Mouse (Mus musculus): ENCODE measurements around the gene Rell1.

Gene Rell1

GRCm38 (mm10) chr5:63953401-63954032, 15.2 kb downstream of the Rell1 start:
- DNase-seq (ENCODE audit: low read depth, low spot score), result no peak

- DNase-seq (ENCODE audit: low read depth, low spot score), result no peak
These were observed 16.7 kb downstream of the Rell1 start for GRCm38 (mm10) chr5:63952039-63952438.

GRCm38 (mm10) chr5:63951421-63951911, 17.2 kb downstream of the Rell1 start:
- no peak for DNase-seq (ENCODE audit: low read depth, low spot score)

- no peak for DNase-seq (ENCODE audit: low read depth, low spot score)
These were observed 19.5 kb downstream of the Rell1 start for GRCm38 (mm10) chr5:63949195-63949594.

GRCm38 (mm10) chr5:63947526-63947925, 21.2 kb downstream of the Rell1 start:
- no peak for DNase-seq (ENCODE audit: low read depth, low spot score)

- no peak for DNase-seq (ENCODE audit: low read depth, low spot score)
These were observed 25.4 kb downstream of the Rell1 start for GRCm38 (mm10) chr5:63943291-63943690.

GRCm38 (mm10) chr5:63941891-63942290, 26.8 kb downstream of the Rell1 start:
- DNase-seq (ENCODE audit: low read depth, low spot score), result no peak

- no peak for DNase-seq (ENCODE audit: low read depth, low spot score)
These were observed 30.1 kb downstream of the Rell1 start for GRCm38 (mm10) chr5:63938575-63938974.

GRCm38 (mm10) chr5:63936740-63937139, 32.0 kb downstream of the Rell1 start:
- no peak for DNase-seq (ENCODE audit: low read depth, low spot score)

GRCm38 (mm10) chr5:63935581-63935980, 33.1 kb downstream of the Rell1 start:
- no peak for DNase-seq (ENCODE audit: low read depth, low spot score)

GRCm38 (mm10) chr5:63932829-63933228, 35.9 kb downstream of the Rell1 start:
- DNase-seq (ENCODE audit: low read depth, low spot score), result no peak

GRCm38 (mm10) chr5:63930824-63931358, 37.8 kb downstream of the Rell1 start:
- DNase-seq (ENCODE audit: low read depth, low spot score), result no peak

GRCm38 (mm10) chr5:63925035-63925628, 43.6 kb downstream of the Rell1 start:
- DNase-seq (ENCODE audit: low read depth, low spot score), result no peak

GRCm38 (mm10) chr5:63923305-63924025, 45.2 kb downstream of the Rell1 start:
- DNase-seq (ENCODE audit: low read depth, low spot score), result no peak

- DNase-seq (ENCODE audit: low read depth, low spot score), result no peak
These were observed 50.5 kb downstream of the Rell1 start for GRCm38 (mm10) chr5:63918201-63918600.

- no peak for DNase-seq (ENCODE audit: low read depth, low spot score)
These were observed 52.1 kb downstream of the Rell1 start for GRCm38 (mm10) chr5:63916457-63917139.

- DNase-seq (ENCODE audit: low read depth, low spot score), result no peak
These were observed 53.8 kb downstream of the Rell1 start for GRCm38 (mm10) chr5:63914896-63915295.

GRCm38 (mm10) chr5:63910171-63910960, 58.3 kb downstream of the Rell1 start:
- no peak for DNase-seq (ENCODE audit: low read depth, low spot score)

GRCm38 (mm10) chr5:63907513-63907912, 61.2 kb downstream of the Rell1 start:
- DNase-seq (ENCODE audit: low read depth, low spot score), result no peak

GRCm38 (mm10) chr5:63906149-63907093, 62.3 kb downstream of the Rell1 start:
- DNase-seq (ENCODE audit: low read depth, low spot score), result peak; percentile 72

All from retina, postnatal 7 days (tissue).